Mouse (Mus musculus): Measurements from ENCODE around the gene Cmss1.

The Cmss1 gene

GRCm38 (mm10) chr16:57473415-57474085, 133.1 kb downstream of the Cmss1 start:
- peak; percentile 58 for DNase-seq (ENCODE audit: low spot score)

- no peak for DNase-seq (ENCODE audit: low spot score)
Measured at GRCm38 (mm10) chr16:57471071-57471470, 135.6 kb downstream of the Cmss1 start.

DNA sequence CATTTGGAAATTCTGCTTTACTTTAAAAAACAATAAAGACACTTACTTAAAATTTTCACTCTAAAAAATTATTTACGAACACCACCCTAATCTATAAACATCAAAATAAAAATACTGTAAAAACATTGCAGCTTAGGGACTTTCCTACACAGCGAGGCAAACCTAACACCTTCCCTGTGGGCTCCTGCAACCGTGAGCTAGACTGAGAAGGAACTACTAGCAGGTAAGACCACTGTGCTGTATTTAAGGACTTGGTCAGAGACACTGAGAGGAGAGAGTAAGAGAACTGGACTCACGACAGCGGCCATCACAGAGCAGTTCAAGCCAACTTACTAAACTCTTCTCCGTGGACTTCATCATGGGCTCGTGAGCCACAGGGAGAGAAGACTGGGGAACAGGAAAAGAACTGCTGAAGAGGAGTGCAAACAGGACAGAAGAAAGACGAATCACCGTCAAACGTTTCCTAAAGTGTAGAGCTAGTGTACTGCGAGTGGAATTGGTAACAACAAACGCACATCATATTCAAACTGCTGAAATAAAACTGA, 136.3 kb downstream of the Cmss1 start:
- no peak for DNase-seq (ENCODE audit: low spot score)

DNA sequence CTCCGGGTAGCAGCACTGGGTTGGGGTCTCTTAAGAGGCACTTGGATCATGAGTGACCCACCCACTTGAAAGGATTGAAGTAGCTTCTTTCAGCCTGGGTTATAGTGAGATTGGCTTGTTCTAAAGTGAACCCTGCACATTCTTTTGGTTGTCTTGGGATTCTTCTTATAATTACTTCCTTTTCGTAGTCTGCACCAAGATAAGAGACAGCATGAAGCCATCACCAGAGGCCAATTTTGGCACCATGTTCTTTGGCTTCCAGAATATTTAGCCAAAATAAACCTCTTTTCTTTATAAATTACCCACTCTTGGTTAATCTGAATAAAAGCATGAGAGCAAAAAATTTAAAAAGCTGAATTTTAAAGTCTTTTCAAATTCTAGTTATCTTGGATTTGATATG, 136.8 kb downstream of the Cmss1 start:
- DNase-seq (ENCODE audit: low spot score) = no peak

GRCm38 (mm10) chr16:57469301-57469700, 137.4 kb downstream of the Cmss1 start:
- no peak for DNase-seq (ENCODE audit: low spot score)

DNA sequence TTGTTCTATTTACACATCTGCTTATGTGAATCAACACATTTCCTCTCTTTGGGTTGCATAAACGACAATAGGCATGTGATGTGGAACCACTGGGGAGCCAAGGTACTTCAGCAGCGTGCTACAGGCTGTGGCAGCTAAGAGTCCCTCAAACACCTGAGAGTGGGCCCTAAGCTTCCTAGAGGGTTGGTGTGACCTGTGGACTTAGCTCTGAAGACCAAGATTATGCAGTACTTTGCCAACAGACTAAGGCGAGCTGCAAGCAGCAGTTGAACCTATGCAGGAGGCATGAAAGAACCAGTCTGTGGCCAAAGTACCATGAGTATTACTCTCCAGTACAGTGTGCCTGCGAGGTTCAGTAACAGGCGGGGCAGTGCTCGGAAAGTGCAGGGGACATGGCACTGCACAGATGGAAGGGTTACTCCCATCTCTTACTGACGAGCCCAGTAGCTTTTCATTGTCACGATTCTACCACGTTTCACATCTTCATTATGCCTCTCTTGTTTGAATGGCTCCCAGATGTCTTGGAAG, 141.2 kb downstream of the Cmss1 start:
- no peak for DNase-seq (ENCODE audit: low spot score)

DNA sequence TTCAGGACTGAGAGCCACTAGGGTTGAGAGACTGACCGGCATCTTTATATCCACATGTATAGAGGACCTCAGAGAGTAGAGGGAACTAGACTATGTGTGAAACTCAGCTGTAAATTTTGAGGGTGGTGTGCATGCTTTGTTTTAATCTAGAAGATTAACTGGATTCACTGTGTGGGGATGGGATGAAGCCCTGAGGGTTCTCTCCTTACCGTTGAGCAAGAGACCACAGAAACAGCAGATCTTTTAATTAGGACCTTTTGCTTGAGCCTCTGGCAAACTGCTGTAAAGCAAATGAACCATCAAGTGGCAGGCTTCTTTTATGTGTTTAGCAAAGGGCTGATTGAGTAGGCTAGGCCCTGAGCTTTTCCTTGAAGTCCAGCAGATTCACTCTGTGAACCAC, 150.7 kb downstream of the Cmss1 start:
- DNase-seq (ENCODE audit: low spot score) = no peak

- no peak for DNase-seq (ENCODE audit: low spot score)
Measured at GRCm38 (mm10) chr16:57455573-57455972, 151.1 kb downstream of the Cmss1 start.

- DNase-seq (ENCODE audit: low spot score) = no peak
Measured at GRCm38 (mm10) chr16:57454106-57454763, 152.4 kb downstream of the Cmss1 start.

DNA sequence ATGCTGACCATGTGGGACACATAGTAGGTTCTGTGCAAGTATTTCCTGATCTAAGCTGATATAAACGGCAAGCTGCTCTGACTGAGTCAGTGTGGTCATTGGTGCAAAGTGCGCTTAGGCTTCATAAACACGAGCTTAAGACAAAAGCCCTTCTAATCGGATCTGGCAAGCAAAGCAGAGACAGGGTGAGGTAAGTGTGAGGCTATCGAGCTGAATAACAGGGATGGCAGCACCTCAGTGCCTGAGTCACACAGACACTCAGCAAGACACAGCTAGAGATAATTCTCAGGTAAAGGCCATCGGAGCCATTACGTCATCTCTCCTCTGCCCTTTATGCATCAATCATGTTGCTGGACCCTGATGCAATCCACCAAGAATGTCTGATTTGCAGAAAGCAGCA, 153.7 kb downstream of the Cmss1 start:
- DNase-seq (ENCODE audit: low spot score) = no peak

- no peak for DNase-seq (ENCODE audit: low spot score)
Measured at GRCm38 (mm10) chr16:57445096-57446094, 161.3 kb downstream of the Cmss1 start.

- no peak for DNase-seq (ENCODE audit: low spot score)
Measured at GRCm38 (mm10) chr16:57440706-57441437, 165.8 kb downstream of the Cmss1 start.

GRCm38 (mm10) chr16:57439206-57439605, 167.5 kb downstream of the Cmss1 start:
- no peak for DNase-seq (ENCODE audit: low spot score)

GRCm38 (mm10) chr16:57438288-57438685, 168.4 kb downstream of the Cmss1 start:
- DNase-seq (ENCODE audit: low spot score) = no peak

DNA sequence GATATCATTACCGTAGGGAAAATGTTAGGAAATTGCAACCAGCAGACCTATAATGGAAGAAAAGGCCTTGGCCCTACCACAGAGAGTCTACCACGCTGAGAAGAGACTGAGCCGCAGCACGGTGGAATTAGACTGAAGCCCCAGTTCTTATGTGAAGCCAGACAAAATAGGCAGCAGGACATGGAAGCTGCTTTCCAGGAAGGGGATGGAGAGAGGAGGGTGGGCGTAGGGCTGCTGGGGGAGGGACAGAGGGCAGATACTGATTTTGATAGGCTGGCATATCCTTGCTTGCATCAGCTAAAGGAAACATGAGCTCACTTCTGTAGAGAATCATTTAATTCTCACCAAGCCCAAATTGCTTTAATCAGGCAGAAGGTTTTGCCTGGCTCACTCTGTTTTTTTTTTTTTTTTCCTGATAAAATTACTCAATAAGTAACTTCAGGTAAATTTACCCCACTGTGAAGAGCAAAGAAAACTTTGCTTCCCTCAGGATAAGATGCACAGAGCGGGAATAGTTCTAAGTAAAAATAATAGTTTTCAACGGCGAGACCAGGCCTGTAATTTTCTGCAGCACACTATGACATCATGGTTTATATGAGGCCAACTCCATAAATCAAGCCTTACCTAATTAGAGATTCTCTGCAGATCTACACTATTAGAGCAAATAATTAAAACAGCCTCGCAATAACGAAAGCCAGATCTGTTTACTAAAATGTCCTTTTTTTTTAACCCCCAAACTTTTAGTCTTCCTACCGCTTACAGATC, 169.0 kb downstream of the Cmss1 start:
- DNase-seq (ENCODE audit: low spot score) = peak; percentile 40

DNA sequence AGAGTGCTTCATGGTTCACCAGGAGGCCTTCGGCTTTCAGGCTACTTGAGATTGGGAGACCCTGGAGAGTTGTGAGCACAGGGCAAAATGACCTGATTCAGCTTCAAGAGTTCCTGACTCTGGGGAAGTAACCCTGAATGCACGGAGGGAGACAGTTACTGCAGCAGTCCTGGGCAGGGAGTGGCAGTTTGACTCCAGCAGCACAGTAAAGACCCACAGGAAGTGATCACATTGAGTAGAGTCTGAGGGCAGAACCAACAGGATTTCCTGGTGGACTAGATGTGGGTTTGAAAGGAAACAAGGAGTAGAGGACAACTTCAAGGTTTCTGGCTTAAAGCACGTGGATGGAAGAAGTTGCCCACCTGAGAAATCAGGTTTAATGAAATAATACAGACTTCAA, 172.0 kb downstream of the Cmss1 start:
- DNase-seq (ENCODE audit: low spot score) = no peak

- no peak for DNase-seq (ENCODE audit: low spot score)
Measured at GRCm38 (mm10) chr16:57433671-57434070, 173.0 kb downstream of the Cmss1 start.

- no peak for DNase-seq (ENCODE audit: low spot score)
Measured at GRCm38 (mm10) chr16:57433173-57433572, 173.5 kb downstream of the Cmss1 start.

GRCm38 (mm10) chr16:57431294-57431693, 175.4 kb downstream of the Cmss1 start:
- no peak for DNase-seq (ENCODE audit: low spot score)

DNA sequence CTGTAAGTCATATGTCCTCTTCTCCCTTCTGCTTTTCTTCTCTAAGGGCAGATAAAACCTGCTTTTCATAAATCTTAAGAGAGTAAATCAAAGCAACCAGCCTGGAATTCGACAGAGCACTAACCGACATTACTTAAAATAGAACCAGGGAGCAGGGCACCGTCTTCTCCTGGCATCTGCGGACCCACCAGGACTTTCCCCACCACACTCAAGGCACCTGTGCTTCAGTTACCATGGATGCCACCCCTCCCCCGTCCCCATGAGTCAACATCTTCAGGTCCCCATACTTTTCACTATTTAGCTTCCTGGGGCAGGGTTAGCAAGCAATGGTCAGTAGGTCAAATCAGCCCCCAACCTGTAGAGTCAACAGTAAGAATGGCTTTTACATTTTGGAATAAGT, 177.7 kb downstream of the Cmss1 start:
- no peak for DNase-seq (ENCODE audit: low spot score)

Data from embryo, embryonic 10 days (tissue).